Mouse (Mus musculus) R1 (cell line): ENCODE data around the gene Cyp2c23.

Experiments
- DNase-seq: peaks from one replicate; pipeline ENCODE4 v3.0.0-alpha.2; 2018; ENCODE audit warnings: low read depth, low spot score

Cyp2c23 gene

GRCm38 (mm10) chr19:44028972-44029371, at the start of gene Cyp2c23:
TSS of gene Cyp2c23 (minus strand) at chr19:44029208.
- no peak for DNase-seq

DNA sequence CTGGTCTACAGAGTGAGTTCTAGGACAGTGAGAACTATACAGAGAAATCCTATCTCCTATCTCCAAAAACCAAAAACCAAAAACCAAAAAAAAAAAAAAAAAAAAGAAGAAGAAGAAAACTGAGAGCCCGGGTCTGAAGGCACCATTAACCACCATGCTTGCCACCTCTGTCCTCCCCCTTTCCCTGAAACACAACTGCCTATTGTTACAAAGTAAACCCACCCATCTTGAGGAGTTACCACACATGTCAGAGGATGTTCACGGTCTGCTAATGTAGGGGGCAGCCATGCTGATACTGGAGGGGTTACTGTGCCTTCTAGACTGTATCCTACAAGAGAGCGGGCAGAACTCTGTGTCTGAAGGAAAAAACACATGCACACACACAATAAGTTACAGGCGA, 48.0 kb upstream of the Cyp2c23 start:
- DNase-seq, result no peak

- no peak for DNase-seq
Measured at GRCm38 (mm10) chr19:44076457-44076856, 47.4 kb upstream of the Cyp2c23 start.

- DNase-seq, result peak; percentile 44
Measured at GRCm38 (mm10) chr19:44074986-44075385, 46.0 kb upstream of the Cyp2c23 start.

DNA sequence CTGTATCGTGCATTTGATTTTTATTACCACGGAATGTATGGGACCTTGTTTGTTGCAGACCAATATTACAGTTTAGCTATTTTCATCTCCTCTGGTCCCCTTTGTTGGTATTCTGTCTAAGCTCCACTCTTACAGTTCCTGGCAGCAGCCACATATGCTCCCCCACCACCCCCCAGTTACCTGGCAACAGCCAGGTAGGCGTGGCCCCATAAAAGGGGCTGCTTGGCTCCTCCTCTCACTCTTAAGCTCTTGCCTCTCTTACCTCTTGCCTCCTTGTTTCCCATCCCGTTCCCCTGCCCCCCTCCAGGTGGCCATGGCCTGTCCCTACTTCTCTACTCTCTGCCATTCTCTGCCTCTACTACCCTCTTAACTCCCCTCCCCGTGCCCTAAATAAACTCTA, 42.2 kb upstream of the Cyp2c23 start:
- DNase-seq, result peak; percentile 70

GRCm38 (mm10) chr19:44069914-44070232, 40.9 kb upstream of the Cyp2c23 start:
- DNase-seq, result no peak

- peak; percentile 82 for DNase-seq
Measured at GRCm38 (mm10) chr19:44069121-44069913, 40.3 kb upstream of the Cyp2c23 start, which contains the start of gene Erlin1. TSS of gene Erlin1 (minus strand) at chr19:44069785.

DNA sequence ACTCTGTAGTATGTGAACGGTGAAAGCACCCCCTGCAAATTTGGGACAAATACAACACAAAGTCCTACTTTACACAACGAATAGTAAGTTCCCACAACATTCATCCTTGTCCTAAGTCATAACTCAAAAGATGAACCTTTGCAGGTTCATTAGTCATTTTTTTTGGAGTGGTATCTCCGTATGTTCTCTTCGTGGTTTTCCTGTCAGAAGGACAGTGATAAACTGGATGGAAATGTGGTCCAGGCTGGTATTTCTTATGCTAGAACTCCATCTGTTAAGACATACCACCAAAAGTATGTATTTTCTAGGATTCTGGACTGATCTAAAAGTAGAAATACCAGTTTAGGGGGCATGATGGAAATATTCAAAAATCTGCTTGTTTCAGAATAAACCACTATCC, 39.2 kb upstream of the Cyp2c23 start:
- DNase-seq, result no peak

DNA sequence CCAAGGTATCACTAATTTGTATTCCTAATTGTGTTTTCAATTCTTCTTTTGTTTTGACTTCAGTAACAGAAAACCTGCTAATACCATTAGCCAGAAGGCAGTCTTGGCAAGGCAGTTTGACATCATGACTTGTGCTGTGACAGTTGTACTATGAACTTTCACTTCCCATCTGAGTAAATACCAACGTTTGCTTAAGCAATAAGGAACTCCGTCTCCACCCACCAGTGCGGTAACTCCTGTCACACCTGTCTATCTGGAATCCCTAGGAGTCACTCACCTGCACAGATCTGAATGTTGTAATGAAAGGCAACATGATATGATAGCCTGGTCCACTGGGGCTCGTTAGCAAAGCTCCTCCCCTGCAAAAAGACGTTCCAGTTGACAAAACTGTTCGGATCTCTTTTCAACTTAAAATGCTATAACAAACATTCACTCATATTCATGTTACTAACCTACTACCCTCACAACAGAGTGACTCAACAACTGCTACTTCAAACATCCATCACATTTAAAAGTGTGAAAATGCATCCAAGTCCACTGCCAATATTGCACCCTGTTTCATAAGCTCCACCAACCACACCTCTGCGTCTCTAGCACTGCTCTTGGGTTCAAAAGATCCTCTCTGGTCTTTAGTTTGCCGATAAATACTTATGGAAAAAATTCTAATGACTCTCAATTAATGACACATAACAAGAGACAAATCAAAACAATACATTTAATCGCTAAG, 38.5 kb upstream of the Cyp2c23 start:
- no peak for DNase-seq

GRCm38 (mm10) chr19:44064734-44065133, 35.7 kb upstream of the Cyp2c23 start:
- DNase-seq, result no peak

GRCm38 (mm10) chr19:44063773-44064172, 34.8 kb upstream of the Cyp2c23 start:
- no peak for DNase-seq

DNA sequence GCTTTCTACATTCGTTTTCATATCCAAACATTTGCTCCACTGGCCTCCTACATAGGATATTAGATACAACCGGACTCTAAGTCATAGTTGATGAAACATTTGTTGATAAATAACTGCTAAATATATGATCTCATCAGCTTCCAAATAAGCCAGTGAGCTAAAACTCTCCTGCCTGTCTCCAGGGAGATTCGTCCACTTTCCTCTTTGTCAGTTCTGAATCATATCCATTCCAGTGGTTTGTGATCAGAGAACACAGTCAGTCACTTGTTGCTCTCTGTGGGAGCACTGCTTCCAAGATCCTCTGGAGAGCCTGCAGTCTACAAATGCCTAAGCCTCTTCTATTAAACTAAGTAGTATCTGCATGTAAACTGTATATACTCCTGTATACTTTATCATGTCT, 31.2 kb upstream of the Cyp2c23 start:
- DNase-seq, result no peak

DNA sequence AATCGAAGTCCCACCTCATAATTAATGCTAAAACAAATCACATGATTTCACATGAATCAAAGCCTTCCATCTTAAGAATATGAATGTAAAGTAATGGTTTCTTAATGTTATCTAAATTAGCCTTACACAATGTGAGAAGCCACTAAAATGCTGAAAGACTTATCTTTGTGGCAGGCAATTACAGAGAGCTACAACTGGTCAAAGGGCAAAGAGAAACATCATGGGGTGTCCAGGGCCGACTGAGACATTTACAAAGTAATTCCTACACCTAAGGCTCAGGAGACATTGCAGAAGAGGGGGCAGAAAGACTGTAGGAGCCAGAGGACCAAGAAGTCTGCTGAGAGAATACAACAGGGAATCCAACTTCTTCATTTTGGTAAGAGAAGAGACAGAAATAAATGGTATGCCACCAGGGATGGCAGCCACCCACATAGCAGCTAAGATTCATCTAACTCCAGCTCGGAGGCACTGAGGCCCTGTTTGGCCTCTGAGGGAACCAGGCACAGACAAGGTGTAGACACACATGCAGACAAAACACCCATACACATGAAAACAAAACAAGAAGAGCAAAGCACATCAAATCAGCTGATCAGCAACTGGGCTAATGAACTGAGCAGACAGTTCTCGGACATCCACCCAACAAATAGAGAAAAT, 26.3 kb upstream of the Cyp2c23 start:
- DNase-seq, result no peak

DNA sequence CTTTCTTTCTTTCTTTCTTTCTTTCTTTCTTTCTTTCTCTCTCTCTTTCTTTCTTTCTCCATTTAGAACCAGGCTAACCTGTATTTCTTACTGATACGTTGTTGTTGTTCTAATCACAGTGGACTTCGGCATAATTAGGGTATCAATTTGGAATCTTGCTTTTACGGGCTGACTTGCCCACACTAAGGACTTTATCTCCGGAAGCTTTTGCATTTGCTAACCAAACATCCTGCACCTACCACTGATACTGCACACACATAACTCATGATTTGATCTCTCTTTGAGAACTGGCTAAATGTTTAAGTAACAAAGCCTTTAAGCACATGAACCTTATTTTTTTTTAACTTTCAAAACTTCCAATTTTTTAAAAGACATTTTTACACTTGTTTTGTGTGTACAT, 21.4 kb upstream of the Cyp2c23 start:
- DNase-seq, result no peak

DNA sequence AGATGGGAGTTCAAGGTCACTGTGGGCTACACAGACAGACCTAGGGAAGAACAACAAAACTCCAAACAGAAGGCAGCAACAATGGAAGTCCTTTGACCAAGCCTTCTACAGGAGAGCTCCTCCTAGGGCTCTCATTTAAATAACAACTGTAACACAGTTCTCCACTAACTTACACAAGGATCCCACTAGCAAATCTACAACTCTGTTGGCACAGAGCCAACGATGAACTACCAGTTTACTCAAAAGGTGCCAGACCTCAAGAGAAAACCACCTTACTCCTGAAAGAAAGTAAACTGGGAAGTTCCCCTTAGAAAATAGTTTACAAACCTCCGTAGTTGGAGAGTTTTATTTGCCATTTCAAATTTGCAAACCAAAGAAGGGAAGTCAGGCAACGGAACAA, 20.3 kb upstream of the Cyp2c23 start:
- peak; percentile 97 for DNase-seq

- DNase-seq, result no peak
Measured at GRCm38 (mm10) chr19:44045847-44046246, 16.8 kb upstream of the Cyp2c23 start.

DNA sequence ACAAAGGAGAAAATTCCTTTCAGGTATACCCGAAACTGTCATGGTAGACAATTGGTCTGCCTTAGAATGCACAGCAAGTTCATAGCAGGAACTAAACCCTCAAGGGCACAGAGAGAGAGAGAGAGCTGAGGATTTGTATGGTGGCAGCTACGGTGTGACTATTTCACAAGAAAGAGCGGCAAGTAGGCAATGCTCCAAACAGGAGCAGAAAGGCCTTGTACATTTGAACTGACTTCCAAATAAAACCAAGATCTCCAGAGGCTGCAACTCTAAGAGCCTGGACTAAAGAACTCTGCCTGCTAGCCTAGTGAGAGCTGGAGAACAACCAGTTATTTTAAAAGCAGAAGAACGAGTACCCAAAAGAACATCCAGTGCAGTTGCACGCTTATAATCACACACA, 13.1 kb upstream of the Cyp2c23 start:
- DNase-seq, result no peak

- no peak for DNase-seq
Measured at GRCm38 (mm10) chr19:44033396-44033795, 4.4 kb upstream of the Cyp2c23 start.

GRCm38 (mm10) chr19:44032046-44032744, 3.2 kb upstream of the Cyp2c23 start:
- DNase-seq, result no peak

GRCm38 (mm10) chr19:44030024-44030423, 1.0 kb upstream of the Cyp2c23 start:
- DNase-seq, result no peak

GRCm38 (mm10) chr19:44026956-44027530, 2.0 kb downstream of the Cyp2c23 start:
- DNase-seq, result peak; percentile 57
